Mouse (Mus musculus): ENCODE measurements at regions not wholly inside any gene's neighbourhood (a gene's known extent, or its start where the extent isn't known, plus 50 kb on each side); places are given as distances from the start of the nearest gene placed in this dataset.

DNA sequence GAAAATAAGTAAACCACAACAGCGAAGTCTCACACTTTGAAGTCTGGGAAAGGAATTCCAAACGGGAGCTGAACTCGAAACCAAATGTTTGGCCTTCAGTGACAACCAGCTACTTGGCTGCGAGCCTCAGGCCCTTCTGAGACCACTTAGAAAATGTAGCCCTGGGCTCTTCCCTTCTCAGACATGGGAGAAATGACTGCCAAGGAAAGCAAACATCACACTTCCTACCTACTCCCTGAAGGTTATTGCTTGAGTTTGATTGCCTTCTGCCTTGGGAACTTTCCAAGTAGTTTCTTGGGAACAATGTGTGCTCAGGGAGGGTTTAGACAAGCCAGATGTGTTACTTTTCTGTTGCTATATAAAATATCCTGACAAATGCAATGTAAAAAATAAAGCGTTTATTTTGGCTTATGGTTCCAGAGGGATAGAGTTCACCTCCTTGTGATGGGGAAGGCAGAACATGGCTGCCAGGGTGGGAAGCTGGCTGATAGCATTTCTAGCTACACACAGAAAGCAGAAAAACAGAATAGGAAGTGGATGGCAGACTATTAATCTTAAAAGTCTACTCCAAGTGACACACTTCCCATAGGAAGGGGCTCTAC, 194.8 kb upstream of the Rack1 start:
- DNase-seq (ENCODE audit: low spot score in 2 of 2): no peak

DNA sequence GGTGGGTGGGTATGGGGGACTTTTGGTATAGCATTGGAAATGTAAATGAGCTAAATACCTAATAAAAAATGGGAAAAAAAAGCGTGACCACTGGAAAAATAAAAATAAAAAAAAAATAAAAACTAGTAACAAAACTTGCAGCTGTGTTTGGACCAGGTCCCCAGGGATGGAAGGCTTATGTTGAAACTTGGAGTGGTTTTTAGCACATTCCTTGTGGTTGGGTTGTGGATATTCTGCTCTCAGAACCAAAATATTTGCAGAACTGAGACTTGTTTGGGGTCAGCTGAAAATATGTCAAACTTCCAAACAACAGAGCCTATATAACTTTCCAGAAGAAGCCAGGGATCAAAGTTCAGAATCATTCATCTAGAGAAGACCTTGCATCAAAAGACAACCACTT, 199.0 kb upstream of the Rack1 start:
- no peak for DNase-seq (ENCODE audit: low spot score in 2 of 2)

DNA sequence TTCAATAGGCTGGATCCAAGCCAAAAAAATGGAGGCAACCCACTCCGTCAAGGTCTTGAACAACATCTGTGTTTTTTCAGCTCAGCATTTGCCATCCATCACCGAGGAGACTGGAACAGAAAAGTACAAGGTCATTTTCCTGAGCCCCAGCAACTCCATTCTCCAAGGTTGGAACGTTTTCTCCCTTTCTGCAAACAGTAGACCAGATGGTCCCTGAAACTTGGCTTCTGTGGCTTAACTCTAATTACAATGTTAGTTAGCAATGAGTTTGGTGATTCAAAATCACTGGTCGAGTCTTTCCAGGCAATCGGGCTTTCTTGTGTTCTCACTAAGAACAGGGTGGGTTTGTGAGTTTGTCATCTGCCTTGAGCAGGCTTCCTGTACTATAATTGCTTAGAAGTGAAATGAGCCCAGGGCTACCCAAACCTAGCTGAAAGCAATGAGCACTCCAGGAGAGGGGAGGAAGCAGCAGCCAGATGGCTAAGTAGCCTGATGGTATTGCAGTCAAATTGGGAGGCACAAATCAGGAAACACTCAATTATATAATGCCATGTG, 200.5 kb upstream of the Rack1 start:
- DNase-seq (ENCODE audit: low spot score in 2 of 2): no peak

DNA sequence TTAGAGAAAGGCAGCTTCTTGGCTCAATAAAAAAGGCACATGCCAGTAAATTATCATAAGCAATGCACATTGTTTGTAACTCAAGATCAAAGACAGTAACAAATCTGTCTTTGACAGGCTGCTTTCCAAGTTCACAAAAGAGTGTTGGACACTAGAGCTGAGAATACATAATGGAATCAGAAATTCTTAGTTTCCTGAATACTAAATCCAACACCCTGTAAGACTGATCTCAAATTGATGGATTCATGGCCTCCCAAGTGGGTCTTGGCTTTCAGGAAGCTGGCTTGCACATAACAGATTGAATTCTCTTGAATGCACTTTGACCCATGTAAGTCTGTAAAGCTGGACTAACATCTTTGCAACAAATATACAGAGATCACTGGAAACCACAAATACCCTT, 201.1 kb upstream of the Rack1 start:
- DNase-seq (ENCODE audit: low spot score in 2 of 2): no peak

DNA sequence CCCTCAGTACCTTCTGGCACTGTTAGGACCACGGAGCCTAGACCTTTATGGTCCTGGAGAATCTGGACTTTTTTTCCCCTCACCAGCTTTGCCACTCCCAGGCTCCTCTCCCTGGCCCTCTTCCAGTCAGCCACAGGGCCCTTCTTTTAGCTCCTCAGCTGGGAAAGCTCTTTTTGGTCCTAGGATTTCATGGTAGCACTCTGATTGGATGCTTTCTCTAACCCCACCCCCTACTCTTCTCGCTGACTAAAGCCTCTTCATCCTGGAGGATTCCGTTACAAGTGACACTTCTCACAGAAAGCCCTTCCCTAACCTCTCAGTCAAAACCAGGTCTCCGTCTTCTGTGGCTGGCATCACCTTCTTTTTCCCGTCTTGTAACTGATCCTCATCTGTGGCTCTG, 205.7 kb upstream of the Rack1 start:
- DNase-seq (ENCODE audit: low spot score in 2 of 2): no peak

DNA sequence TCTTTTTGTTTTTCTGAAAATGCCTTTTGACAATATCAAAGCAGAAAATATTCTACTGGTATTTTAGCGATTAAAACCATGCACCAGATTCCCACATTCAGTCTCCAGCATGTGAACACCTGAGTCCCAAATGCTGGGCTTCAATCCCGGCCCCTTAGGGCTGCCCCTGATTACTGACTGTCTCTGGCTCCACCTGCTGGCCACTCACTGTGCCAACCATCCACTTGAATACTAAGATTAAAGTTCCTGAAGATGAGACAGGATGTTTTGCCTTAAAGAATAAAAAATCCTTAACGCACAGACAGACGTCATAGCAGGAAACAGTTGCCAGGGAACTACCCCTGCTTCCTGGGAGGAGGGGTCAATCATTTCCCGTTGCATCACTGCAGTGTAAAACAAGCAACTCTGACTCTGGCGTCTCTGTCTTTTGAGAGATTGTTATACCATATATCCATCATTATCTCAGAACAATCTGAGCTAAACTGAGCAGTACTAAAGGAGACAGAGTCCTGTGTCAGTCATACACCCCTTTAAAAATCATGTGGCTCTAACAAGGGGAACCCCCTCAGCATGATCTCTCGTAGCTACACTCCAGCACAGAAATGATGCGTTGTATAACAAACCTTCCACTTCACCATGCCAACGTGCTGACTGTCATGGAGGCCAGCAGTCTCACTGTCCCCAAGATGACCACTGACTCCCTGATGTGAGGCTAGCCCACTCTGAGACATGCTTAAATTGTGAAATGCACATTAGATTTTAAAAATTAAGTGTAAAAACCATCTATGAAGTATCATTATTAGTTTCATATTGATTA, 211.1 kb upstream of the Rack1 start:
- DNase-seq (ENCODE audit: low spot score in 2 of 2): peak in 1 of 2 experiments; percentile 47

DNA sequence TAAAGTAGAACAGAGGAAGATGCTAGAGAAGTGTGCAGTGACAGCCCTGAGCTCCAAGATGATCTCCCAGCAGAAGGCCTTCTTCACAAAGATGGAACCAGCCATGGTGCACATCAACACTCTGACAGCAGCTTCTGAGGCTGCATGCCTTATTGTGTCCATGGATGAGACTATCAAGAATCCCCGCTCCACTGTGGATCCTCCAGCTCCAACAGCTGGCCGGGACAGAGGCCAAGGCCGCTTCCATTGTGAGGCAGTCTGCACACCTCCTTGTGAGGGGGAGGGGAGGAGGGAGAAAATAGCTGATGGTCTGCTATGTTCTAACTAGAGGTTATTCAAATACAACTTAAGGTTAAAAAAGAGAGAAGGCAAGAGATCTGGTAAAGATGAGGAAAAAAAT, 231.4 kb upstream of the Rack1 start:
- no peak for DNase-seq (ENCODE audit: low spot score in 2 of 2)

DNA sequence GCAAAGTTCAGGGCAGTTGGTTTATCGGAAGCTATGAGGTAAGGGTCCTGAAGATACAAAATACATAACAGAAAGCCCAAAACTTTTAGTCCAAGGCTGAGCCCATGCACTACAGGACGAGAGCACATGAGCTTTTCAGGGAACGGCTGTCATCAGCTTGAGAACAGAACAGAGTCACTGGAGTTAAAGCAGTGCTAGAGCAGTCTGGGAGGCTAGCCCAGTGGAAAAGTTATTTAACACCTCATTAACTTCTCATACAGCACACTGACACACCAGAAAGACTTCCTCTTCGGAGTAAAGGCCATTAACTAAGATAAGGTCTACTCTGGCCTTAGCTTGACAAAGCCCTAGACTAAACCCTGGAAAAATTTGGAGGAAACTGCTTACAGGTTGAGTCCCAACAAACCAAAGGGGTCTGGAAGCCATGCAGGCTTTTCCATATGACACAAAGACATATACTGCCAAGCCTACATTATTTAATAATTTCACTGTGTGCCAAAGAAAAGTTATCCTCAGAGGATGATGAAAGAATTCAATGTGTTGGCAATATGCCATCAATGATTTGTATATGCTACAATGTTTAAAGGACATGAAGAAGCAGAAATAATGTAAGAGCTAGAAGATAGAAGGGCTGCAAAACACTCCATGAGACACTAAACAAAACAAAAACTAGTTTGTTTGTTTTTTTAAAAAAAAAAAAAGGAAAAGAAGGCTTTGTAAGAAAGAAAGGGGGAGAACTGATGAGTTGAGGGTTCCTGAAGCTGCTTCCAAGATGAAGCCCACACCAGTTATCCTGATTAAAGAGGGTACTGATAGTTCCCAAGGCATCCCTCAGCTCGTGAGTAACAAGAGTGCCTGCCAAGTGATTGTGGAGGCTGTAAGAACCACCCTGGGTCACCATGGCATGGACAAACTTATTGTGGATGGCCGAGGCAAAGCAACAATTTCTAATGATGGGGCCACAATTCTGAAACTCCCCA, 232.3 kb upstream of the Rack1 start:
- DNase-seq (ENCODE audit: low spot score in 2 of 2): no peak

DNA sequence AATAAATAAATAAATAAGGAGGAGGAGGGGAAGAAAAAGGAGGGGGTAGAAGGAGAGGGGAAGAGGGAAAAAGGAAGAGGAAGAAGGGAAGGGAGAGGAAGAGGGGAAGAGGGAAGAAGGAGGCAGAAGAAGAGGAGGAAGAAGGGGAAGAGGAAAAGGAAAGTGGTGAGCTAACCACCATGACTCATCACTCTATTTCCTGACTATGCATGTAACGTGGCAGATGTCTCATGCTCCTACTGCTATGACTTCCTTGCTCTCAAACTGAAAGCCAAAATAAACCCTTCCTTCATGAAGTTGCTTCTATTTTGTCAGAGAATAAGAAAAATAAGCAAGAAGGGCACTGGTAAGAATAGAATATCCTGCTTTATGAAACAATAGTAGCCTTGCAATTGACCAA, 242.1 kb upstream of the Rack1 start:
- no peak for DNase-seq (ENCODE audit: low spot score in 2 of 2)

DNA sequence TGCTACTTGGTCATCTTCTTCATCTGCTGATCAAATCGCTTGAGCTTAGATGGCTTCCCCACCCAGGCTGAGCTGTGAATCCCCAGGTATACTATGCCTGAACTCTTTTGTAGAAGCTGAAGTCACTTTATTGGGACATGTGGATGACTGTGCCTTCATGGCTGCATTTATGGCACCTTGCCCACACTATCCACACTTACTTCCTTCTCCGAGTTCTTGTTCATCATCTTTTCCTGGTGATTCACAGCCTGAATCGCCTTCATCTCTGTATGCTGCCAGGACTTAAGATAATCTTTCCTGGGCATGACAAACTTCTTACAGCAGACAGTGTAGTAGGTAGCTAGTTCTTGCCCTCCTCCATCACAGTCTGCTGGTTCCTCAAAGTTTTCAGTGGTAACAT, 248.1 kb upstream of the Rack1 start:
- DNase-seq (ENCODE audit: low spot score in 2 of 2): no peak

DNA sequence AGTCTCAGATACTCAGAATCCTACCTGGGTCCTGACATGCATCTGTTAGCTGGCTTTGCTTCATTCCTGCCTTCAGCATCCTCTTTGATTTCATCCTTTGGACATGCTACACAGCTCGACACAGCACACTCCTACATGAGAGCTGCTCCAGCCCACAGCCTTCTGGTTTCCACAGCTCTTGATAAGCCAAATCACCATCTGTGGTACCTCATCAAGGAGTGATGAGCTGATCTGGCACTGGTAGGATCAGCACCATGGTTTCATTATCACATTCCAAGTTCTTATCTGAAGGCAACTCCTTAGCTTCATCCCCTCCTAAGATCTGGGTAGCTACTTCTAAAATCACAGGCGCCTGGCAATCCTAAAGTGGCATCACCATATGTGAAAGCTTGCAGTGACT, 248.9 kb upstream of the Rack1 start:
- DNase-seq (ENCODE audit: low spot score in 2 of 2): no peak

DNA sequence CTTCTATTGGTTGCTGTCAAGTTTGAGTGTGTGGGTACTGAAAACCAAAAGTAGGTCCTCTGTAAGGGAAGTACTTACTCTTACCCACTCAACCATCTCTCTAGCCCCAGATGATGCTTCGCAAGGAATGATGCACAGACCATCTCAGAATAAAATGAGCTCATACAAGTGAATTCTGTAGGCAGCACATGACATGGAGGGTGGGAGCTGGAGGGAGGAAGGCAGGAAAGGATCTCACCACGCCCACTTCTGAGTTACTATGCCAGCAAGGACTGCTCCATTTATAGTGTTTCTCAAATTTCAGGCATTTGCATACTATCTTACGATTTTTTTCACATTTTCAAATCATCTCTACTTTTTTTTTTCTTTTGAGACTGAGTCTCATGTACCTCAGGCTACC, 273.8 kb upstream of the Rack1 start:
- no peak for DNase-seq (ENCODE audit: low spot score in 2 of 2)

DNA sequence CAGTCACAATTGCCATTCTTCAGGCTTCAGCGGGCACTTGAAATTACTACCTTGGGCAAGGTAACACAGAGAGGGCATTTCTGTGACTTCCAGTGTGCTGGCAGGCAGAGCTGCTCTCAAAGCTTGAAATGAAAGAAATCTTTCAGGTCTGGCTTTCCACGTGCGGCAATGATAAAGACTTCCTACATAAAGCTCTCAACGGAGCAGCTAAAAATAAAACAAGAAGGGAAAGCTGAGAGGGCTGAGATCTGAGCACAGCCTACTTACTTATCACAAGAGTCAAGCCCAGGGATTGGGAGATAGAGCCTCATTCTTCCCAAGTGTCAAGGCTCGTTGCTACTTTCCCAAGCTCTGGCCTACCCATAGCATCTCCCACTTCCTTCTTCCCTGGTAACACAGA, 274.6 kb upstream of the Rack1 start:
- no peak for DNase-seq (ENCODE audit: low spot score in 2 of 2)

DNA sequence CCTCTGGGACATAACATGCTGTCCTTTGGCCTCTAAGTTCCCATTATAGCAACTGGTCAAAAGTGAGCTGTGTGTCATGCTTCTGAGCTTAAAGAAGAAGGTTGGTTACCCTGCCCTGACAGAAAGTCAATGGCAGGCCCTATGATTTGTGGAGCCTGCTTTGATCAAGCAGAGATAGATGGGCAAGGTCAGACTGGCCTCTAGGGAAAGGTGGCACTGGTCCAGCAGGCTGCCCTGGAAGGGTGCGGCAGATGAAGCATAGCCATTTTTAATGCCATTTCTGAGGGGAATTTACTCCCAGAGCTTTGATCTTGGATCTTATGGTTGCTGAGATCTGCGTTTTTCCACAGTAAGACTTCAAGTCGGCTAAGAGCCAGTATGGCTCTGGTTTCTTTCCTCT, 293.2 kb upstream of the Rack1 start:
- no peak for DNase-seq (ENCODE audit: low spot score in 2 of 2)

DNA sequence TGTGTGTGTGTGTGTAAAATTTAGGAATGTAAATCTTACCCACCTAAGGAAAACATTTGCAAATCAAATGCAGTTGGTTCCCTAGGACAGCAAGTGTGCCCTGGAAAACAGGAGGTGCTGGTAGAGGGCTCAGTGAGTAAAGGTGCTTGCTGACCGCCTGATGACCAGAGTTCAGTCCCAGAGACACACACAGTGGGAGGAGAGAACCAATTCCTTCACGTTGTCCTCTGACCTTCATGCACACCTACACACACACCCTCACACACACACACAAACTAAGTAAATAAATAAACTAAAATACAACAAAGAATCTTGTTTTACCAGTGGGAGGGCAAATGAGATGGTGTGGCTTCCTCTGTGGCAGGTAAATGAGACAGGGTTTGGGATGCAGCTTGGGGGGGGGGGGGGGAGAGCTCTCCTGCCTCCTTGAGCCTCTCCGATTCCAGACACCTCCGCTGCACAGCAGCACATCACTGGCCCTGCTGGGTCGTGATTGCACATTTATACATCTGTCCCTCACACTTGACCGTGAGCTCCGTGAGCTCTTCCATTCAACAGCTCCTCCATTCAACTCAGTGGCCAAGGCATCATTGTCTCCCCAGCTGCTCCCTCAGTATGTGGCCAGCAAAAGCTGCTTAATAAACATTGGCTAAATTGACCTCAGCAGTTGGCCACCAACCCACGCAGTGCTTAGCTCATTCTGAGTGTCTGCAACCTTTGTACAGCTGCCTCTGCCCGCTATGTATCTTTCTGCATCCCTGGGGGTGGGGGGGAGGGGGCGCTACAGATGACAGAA, 297.9 kb upstream of the Rack1 start:
- DNase-seq (ENCODE audit: low spot score in 2 of 2): no peak

DNA sequence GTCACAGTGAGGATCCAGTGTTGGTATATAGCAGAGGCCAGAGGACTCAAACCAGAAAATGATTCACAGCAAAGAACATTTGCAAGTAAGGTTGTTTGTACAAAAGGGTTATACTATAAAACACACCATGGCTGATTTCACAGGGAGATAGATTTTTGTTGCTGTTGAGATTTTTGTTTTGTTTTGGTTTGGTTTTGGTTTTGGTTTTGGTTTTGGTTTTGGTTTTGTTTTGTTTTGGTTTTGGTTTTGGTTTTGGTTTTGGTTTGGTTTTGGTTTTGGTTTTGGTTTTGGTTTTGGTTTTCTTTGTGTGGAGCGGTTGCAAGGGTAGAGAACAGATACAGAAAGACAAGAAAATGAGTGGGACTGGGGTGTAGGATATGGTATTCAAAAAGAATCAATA, 301.1 kb upstream of the Rack1 start:
- DNase-seq (ENCODE audit: low spot score in 2 of 2): no peak

DNA sequence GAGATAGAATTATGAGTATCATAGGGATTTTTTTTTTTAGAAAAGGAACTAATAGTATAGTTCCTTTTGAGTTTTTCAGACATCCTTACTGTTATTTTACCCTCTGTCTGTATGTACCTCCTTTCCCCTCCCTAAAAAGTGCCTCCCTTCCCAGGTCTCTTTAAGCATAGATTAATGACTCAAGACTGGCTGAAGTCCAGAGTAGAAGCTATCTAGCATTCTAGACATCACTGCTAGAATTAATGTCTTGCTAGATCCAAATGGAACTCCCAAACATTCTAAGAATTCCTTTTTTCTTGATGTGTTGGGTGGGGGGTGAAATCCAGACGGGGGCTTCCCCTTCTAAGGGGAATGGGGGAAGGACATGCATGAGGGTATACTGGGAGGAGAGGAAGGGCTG, 311.8 kb upstream of the Rack1 start:
- DNase-seq (ENCODE audit: low spot score in 2 of 2): no peak

DNA sequence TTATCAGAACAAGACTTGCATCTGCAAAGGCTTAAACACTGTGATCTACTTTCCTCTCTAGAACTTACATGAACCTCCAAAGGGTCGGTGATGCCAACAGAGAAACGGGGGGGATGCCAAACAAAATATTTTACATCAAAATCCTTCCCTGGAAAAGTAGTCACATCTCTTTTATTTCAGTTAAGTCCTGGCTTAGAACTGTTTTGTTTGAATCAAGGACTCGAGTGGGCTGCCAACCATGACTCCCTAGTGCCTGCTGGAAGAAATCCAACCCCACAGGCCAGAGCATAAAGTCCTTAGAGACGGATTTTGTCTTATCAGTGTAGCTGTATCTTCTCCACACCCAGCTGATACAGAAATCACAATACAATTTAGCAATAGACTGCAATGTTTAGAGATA, 336.1 kb upstream of the Rack1 start:
- no peak for DNase-seq (ENCODE audit: low spot score in 2 of 2)

DNA sequence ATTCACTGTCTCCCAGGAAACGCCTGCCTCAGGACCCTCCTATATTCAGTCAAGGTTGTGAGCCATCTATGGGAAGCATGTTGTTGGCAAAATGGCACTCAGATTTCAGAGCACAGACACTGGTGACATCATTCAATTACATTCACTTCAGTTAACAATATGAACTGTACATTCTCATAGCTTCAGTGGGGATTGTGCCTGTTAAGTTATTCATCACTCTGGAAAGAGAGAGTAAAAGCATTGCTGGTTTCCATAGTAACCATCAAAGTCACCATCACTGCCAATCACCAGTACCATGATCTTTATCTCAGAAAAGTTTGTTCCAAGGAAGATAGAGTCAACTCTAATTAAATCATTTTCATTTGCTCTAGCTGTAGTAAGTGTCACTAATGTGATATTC, 350.2 kb upstream of the Rack1 start:
- DNase-seq (ENCODE audit: low spot score in 2 of 2): no peak

DNA sequence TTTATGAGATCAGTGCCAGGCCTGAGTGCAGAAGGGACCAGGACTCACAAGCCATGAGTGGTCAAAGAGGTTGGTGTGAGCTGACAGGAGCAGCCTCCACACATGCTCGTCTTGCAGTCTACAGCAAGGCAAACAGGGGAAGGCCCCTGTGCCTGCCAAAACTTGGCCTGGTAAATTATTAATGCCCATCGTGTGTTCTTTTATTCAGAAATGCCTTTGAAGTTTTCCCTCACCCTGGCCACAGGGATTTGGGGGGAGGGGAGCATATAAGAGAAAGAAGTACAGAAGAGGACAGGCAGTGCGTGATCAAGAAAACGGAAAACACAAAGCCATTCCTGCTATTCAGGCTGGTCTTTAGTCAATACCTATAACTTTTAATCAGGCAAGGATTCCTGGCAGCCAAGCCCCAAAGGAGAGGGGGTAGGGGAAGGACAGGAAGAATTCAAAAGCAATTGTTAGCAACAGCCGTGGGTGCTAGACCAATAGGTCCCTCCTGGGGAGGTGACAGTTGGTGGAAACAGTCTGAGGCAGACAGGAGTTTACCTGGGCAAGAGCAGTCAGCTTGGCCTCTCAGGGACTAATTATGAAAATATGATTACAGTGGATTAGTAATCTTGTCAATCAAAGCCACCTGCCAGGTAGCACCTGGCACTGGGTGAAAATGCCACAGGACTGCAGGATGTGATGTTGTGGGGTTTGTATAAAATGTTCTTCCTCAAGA, 357.4 kb upstream of the Rack1 start:
- no peak for DNase-seq (ENCODE audit: low spot score in 2 of 2)

DNA sequence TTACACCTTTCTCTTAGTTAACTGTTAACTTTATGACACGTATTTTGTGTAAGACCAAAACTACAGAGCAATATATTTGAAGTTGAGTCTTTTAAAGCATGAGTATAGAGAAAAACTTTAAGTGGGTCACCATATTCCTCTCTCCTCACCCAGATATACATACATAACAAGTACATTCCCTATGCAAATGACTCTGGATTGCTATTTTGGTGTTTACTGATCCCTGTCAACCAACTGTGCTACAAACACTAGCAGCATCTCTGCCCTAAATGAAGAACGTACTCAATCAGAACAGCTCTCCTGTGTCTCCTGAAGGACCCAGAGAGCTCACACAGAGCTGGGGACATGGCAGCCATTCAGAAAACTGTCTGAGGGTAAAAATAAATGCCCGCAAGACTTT, 363.4 kb upstream of the Rack1 start:
- no peak for DNase-seq (ENCODE audit: low spot score in 2 of 2)
